Mouse (Mus musculus): ENCODE data around the gene Cpped1. TPM values are rescaled to one million over a fixed set of nuclear protein-coding genes. Genes with fewer than 3 reads are reported as not detected.

Gene Cpped1
- total and polyA plus RNA-seq, 2 experiments = 29.9 to 32.2 TPM

DNA sequence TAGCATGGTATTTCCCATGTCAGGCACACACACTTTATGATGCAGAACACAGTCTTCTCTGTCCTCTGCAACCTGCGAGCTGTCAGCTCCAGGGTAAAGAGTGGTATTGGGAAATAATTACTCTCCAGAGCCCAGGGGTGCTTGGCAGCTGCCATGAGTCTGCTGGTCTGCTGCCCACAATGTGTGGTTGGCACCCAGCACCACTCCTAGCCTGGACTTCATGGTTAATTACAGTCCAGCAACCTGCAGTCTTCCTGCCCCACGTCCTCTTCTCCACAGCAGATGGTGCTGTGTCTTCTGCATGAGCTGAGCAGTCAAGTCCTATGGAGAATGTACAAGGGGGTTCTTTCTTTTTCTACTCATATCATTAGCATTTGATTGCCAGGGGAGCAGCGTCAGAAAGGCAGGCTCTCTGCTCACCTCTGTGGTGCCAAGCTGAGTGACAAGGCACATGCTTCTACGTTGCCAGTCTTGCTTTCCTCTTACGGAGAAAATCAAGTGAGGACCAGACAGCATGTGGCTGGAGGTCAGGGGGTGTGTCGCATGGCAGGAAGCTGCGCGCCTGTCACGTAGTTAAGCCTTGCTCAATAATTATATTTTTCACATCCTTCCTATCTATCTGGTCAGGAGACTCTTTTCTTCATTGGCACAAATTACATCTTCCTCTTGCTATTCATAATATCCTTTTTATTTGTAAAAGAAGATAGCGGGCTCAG, 94.2 kb downstream of the Cpped1 start:
- no peak overlapping the region for H3K9ac ChIP-seq (ENCODE audit: low read depth, low read length)
- no peak overlapping the region for H3K27ac ChIP-seq (replicated peaks; ENCODE audit: insufficient read depth, low read depth, low read length)
- H3K36me3 ChIP-seq (ENCODE audit: control insufficient read depth, insufficient read depth, low read length) = no peaks in the 10 kb centered on the region; the same call in 1 of the 2 replicates
- no peak for TF ChIP-seq POLR2A (IDR thresholded peaks at IDR 0.05; ENCODE audit: extremely low read depth, insufficient read depth, low read length)
- no peak for TF ChIP-seq CTCF (IDR thresholded peaks at IDR 0.05; ENCODE audit: low read depth, low read length)
- 53% methylated on average over 10 of the region's 10 CpGs for WGBS
- H3K4me1 ChIP-seq (ENCODE audit: control insufficient read depth, insufficient read depth, low read length) = peaks cover 4% of the 10 kb centered on the region
- H3K79me2 ChIP-seq (ENCODE audit: control insufficient read depth, insufficient read depth, low read length) = no peaks in the 10 kb centered on the region
- no peaks in the 10 kb centered on the region for H3K27me3 ChIP-seq (ENCODE audit: control insufficient read depth, insufficient read depth, low read length)
- no peak overlapping the region for H3K4me3 ChIP-seq (ENCODE audit: insufficient read depth, low read depth, low read length)
- peak; percentile 79 for DNase-seq (ENCODE audit: extremely low read depth, low read depth, low spot score)

DNA sequence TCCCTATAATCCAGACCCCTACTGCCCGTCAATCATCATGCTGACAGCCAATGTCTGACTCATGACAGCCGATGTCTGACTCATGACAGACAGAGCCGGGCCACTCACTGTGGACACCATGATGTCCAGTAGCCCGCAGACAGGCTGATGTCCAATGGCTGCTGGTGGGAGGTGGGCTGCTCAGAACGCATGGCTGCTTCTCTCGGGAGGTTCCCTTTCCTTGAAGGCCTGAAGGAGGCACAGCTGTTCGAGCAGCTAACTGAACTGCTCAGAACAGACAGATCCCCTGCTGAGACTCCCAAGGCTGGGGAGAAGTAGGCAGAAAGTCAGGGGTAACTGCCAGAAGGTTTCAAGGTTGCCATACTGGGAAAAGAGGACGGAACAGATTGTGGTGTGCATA, 97.1 kb downstream of the Cpped1 start:
- no peak for DNase-seq (ENCODE audit: extremely low read depth, low read depth, low spot score)
- 95% methylated on average over 8 of the region's 8 CpGs for WGBS

DNA sequence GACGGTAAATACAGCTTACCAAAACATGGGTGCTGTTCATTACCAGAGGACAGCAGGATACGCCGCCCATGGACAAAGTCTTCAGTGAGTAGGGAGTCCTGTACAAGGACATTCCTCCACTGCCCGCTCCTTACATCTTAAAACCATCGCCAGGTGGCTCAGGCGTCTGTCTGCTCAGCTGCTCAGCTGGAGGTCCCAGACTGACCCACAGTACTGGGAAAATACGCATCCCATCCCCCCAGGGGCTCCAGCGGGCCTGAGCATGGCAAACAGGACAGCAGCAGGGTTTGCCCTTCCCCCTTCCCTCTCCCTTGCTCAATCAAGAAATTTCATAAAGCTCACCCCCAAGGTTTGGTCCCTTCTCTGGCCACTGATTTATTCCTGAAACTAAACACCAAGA, 99.6 kb downstream of the Cpped1 start:
- H3K4me3 ChIP-seq (ENCODE audit: insufficient read depth, low read depth, low read length) = no peak overlapping the region
- TF ChIP-seq POLR2A (IDR thresholded peaks at IDR 0.05; ENCODE audit: extremely low read depth, insufficient read depth, low read length) (no peak), CTCF (IDR thresholded peaks at IDR 0.05; ENCODE audit: low read depth, low read length) (no peak)
- H3K9ac ChIP-seq (ENCODE audit: low read depth, low read length) = no peak overlapping the region
- no peak for DNase-seq (ENCODE audit: extremely low read depth, low read depth, low spot score)
- peaks cover 7% of the 10 kb centered on the region; the same call in 1 of the 2 replicates for H3K36me3 ChIP-seq (ENCODE audit: control insufficient read depth, insufficient read depth, low read length)
- 98% methylated on average over 8 of the region's 8 CpGs for WGBS
- no peaks in the 10 kb centered on the region for H3K79me2 ChIP-seq (ENCODE audit: control insufficient read depth, insufficient read depth, low read length)
- H3K27ac ChIP-seq (replicated peaks; ENCODE audit: insufficient read depth, low read depth, low read length) = no peak overlapping the region
- no peaks in the 10 kb centered on the region; the same call in 1 of the 2 replicates for H3K4me1 ChIP-seq (ENCODE audit: control insufficient read depth, insufficient read depth, low read length)
- no peaks in the 10 kb centered on the region for H3K27me3 ChIP-seq (ENCODE audit: control insufficient read depth, insufficient read depth, low read length)

More for the DNA sequence above, 97.1 kb downstream of the Cpped1 start:
- Histone ChIP-seq H3K4me1 (ENCODE audit: control insufficient read depth, insufficient read depth, low read length) (peaks cover 4% of the 10 kb centered on the region), H3K9ac (ENCODE audit: low read depth, low read length) (no peak overlapping the region), H3K27me3 (ENCODE audit: control insufficient read depth, insufficient read depth, low read length) (no peaks in the 10 kb centered on the region), H3K4me3 (ENCODE audit: insufficient read depth, low read depth, low read length) (no peak overlapping the region), H3K79me2 (ENCODE audit: control insufficient read depth, insufficient read depth, low read length) (no peaks in the 10 kb centered on the region), H3K27ac (replicated peaks; ENCODE audit: insufficient read depth, low read depth, low read length) (no peak overlapping the region), H3K36me3 (ENCODE audit: control insufficient read depth, insufficient read depth, low read length) (no peaks in the 10 kb centered on the region; the same call in 1 of the 2 replicates)
- TF ChIP-seq POLR2A (IDR thresholded peaks at IDR 0.05; ENCODE audit: extremely low read depth, insufficient read depth, low read length) = no peak
- TF ChIP-seq CTCF (IDR thresholded peaks at IDR 0.05; ENCODE audit: low read depth, low read length) = no peak

- no peak for TF ChIP-seq CTCF (IDR thresholded peaks at IDR 0.05; ENCODE audit: low read depth, low read length)
- no peak for TF ChIP-seq POLR2A (IDR thresholded peaks at IDR 0.05; ENCODE audit: extremely low read depth, insufficient read depth, low read length)
- no peak overlapping the region for H3K27ac ChIP-seq (replicated peaks; ENCODE audit: insufficient read depth, low read depth, low read length)
- H3K9ac ChIP-seq (ENCODE audit: low read depth, low read length) = no peak overlapping the region
- no peak for DNase-seq (ENCODE audit: extremely low read depth, low read depth, low spot score)
- no peaks in the 10 kb centered on the region for H3K79me2 ChIP-seq (ENCODE audit: control insufficient read depth, insufficient read depth, low read length)
- no peaks in the 10 kb centered on the region for H3K27me3 ChIP-seq (ENCODE audit: control insufficient read depth, insufficient read depth, low read length)
- 94% methylated on average over 7 of the region's 7 CpGs for WGBS
- H3K4me1 ChIP-seq (ENCODE audit: control insufficient read depth, insufficient read depth, low read length) = no peaks in the 10 kb centered on the region
- H3K4me3 ChIP-seq (ENCODE audit: insufficient read depth, low read depth, low read length) = no peak overlapping the region
- peaks cover 16% of the 10 kb centered on the region for H3K36me3 ChIP-seq (ENCODE audit: control insufficient read depth, insufficient read depth, low read length)
Measured at GRCm38 (mm10) chr16:11801960-11802539, 107.2 kb downstream of the Cpped1 start.

GRCm38 (mm10) chr16:11795758-11796460, 113.3 kb downstream of the Cpped1 start:
- WGBS = 73% methylated on average over 7 of the region's 7 CpGs
- H3K27me3 ChIP-seq (ENCODE audit: control insufficient read depth, insufficient read depth, low read length) = no peaks in the 10 kb centered on the region
- TF ChIP-seq CTCF (IDR thresholded peaks at IDR 0.05; ENCODE audit: low read depth, low read length) = no peak
- no peak for TF ChIP-seq POLR2A (IDR thresholded peaks at IDR 0.05; ENCODE audit: extremely low read depth, insufficient read depth, low read length)
- H3K9ac ChIP-seq (ENCODE audit: low read depth, low read length) = no peak overlapping the region
- H3K79me2 ChIP-seq (ENCODE audit: control insufficient read depth, insufficient read depth, low read length) = no peaks in the 10 kb centered on the region
- no peak overlapping the region for H3K27ac ChIP-seq (replicated peaks; ENCODE audit: insufficient read depth, low read depth, low read length)
- no peaks in the 10 kb centered on the region for H3K4me1 ChIP-seq (ENCODE audit: control insufficient read depth, insufficient read depth, low read length)
- DNase-seq (ENCODE audit: extremely low read depth, low read depth, low spot score) = no peak
- no peaks in the 10 kb centered on the region for H3K36me3 ChIP-seq (ENCODE audit: control insufficient read depth, insufficient read depth, low read length)
- H3K4me3 ChIP-seq (ENCODE audit: insufficient read depth, low read depth, low read length) = no peak overlapping the region
